Mouse (Mus musculus) cerebellum, adult (tissue): ENCODE results near the gene Csnk1d.

ENCODE experiments used
- ATAC-seq: cut with Nextera tagmentation; 2 replicates; pipeline ENCODE4 v1.9.2; 2017; ENCODE audit warnings: mild to moderate bottlenecking, moderate library complexity, mixed read lengths; ENCODE audit not compliant: insufficient number of reproducible peaks, low FRiP score, low TSS enrichment

Gene Csnk1d

DNA sequence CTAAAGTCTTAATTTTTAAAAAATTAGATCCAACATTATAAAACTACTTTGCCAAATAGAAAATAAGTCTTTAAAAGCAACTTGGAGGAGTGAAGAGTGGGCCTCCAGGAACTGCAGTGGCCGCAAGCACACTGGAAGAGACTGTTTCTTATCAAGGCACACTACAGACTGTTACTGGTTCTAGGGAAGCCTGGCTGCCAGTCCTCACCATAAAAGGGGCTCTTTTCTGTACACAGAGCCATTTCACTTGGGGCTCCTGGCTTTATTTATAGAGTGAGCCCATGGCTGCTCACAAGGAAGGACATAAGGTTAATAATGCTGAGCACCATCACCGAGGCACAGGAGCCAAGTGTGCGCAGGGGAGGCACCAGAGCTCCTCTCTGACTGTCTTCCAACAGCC lies 68.6 kb downstream of the Csnk1d start:
- ATAC-seq, result no peak

DNA sequence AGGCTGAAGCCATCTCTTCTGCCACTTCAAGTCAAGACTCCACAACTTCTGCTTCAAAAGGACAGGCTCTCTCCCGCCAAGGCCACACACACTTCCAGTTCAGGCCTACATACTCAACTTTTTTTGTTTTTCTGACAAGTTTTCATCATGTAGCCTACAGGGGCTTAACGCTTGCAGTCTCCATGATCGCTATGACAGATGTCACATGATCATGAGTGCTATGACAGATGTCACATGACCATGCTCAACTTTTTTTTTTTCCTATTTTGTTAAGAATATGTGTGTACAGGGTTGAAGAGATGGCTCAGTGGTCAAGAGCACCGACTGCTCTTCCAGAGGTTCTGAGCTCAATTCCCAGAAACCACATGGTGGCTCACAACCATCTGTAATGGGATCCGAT lies 73.4 kb downstream of the Csnk1d start:
- ATAC-seq, result no peak

DNA sequence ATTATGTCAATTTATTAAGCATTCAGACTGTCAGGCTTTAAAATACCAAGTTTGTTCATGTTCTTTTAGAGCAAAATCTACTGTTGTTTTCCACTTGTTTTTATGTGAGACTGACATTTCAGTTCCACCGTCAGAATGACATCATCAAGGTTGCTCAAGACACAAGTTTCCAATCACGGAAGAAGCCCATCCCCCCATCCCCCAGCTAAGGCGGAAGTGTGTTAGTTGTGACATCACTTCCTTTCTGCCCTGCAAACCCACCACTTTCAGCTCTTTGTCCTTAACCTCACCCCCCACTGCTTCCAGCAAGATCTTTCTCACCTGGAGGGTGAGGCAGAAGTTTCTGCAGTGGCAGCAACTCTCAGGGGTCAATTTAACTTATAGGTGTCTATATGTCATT lies 74.7 kb downstream of the Csnk1d start:
- ATAC-seq, result no peak

DNA sequence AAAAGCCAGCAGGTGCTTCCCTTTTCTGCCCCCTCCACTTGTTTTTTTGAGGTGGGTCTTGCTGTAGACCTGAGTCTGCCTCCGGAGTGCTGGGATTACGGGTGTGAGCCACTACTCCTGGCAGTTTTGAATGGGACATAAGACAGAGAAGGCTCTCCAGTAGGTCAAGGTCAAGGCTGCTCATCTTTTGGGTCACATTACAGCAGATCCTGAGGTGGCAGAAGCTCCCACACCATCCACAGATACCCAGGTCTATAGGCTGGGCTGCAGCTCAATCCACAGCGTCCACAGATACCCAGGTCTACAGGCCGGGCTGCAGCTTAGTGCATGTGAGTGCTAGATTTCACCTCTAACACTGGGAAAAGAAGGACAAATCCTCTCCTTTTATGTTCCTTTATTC lies 77.3 kb downstream of the Csnk1d start:
- no peak for ATAC-seq
